Mouse (Mus musculus) CH12.LX (cell line): ENCODE results near the gene Pdcd11. TPM values are rescaled to one million over a fixed set of nuclear protein-coding genes. Genes with fewer than 3 reads are reported as not detected.

Source experiments
- DNase-seq: peaks from one replicate; pipeline ENCODE4 v3.0.0-alpha.2; 2013; ENCODE audit errors: extremely low read depth
- H3K27ac ChIP-seq: 2 replicates; pipeline ENCODE4 v1.5.1; 2012; ENCODE audit warnings: low read depth, mild to moderate bottlenecking, control low read depth, moderate library complexity; ENCODE audit not compliant: insufficient read depth
- H3K27me3 ChIP-seq: replicated peaks from 2 replicates; pipeline ENCODE3; 2012; ENCODE audit warnings: inconsistent platforms
- H3K36me3 ChIP-seq, 2 experiments: replicated peaks in 1 of 2; 2 replicates each; pipeline versions ENCODE3 to v1.6.1; 2012; ENCODE audit warnings: inconsistent platforms in 1 of 2, low read length in 1 of 2, mild to moderate bottlenecking in 1 of 2, mixed read lengths in 1 of 2, moderate library complexity in 1 of 2; ENCODE audit not compliant: control insufficient read depth in 1 of 2, insufficient read depth in 1 of 2
- H3K4me1 ChIP-seq, 2 experiments: 2 replicates each; pipeline ENCODE4 v1.6.1; 2012; ENCODE audit warnings: inconsistent platforms in 1 of 2, moderate library complexity in 1 of 2; ENCODE audit not compliant: insufficient read depth in 2 of 2, control insufficient read depth in 1 of 2
- H3K4me2 ChIP-seq: 2 replicates; pipeline ENCODE4 v1.6.1; 2012; ENCODE audit warnings: low read depth, mild to moderate bottlenecking, control low read depth; ENCODE audit not compliant: poor library complexity, insufficient read depth, severe bottlenecking
- H3K4me3 ChIP-seq, 3 experiments: fragments of 150-350 bp in 1 of 3; sonication (generic) in 1 of 3; replicated peaks in 1 of 3; 2 replicates each; pipeline versions ENCODE3 to v1.5.1; 2011 to 2012; ENCODE audit warnings: low read depth in 2 of 3, low read length in 2 of 3, mild to moderate bottlenecking in 2 of 3, moderate library complexity in 2 of 3, control low read depth in 1 of 3, improper control_type of control experiment in 1 of 3, inconsistent platforms in 1 of 3, mixed read lengths in 1 of 3; ENCODE audit not compliant: poor library complexity in 1 of 3
- H3K79me2 ChIP-seq: replicated peaks from 2 replicates; pipeline ENCODE4 v1.6.1; 2012; ENCODE audit warnings: mild to moderate bottlenecking, moderate library complexity; ENCODE audit not compliant: control insufficient read depth, poor library complexity, insufficient read depth, severe bottlenecking; ENCODE audit errors: extremely low read depth
- H3K9ac ChIP-seq: 2 replicates; pipeline ENCODE4 v1.6.1; 2012; ENCODE audit warnings: low read depth, mild to moderate bottlenecking, control low read depth, moderate library complexity; ENCODE audit not compliant: insufficient read depth
- H3K9me3 ChIP-seq: replicated peaks from 2 replicates; pipeline ENCODE3; 2012; ENCODE audit warnings: low read length, inconsistent platforms, mixed read lengths
- BHLHE40 ChIP-seq: IDR thresholded peaks from 2 replicates; pipeline ENCODE4 v1.6.1; 2011; ENCODE audit warnings: mild to moderate bottlenecking, low read depth, low read length, improper control_type of control experiment
- CTCF ChIP-seq, 2 experiments: IDR thresholded peaks in 1 of 2; conservative IDR thresholded peaks in 1 of 2; 2 replicates each; pipeline ENCODE4 v1.5.1; 2011 to 2012; ENCODE audit warnings: low read depth in 2 of 2, low read length in 2 of 2, improper control_type of control experiment in 1 of 2, inconsistent platforms in 1 of 2, mild to moderate bottlenecking in 1 of 2, moderate library complexity in 1 of 2
- ELF1 ChIP-seq: IDR thresholded peaks from 2 replicates; pipeline ENCODE4 v1.6.1; 2014; ENCODE audit warnings: low read depth, mild to moderate bottlenecking, inconsistent platforms, low read length, improper control_type of control experiment
- EP300 ChIP-seq: IDR thresholded peaks from 2 replicates; pipeline ENCODE4 v1.6.1; 2011; ENCODE audit warnings: low read length, improper control_type of control experiment
- ETS1 ChIP-seq: conservative IDR thresholded peaks from 2 replicates; pipeline ENCODE4 v1.6.1; 2012; ENCODE audit warnings: low read depth, mild to moderate bottlenecking, inconsistent platforms, low read length, improper control_type of control experiment, moderate library complexity
- GABPA ChIP-seq: IDR thresholded peaks from 2 replicates; pipeline ENCODE4 v1.6.1; 2012; ENCODE audit warnings: low read depth, low read length, improper control_type of control experiment, inconsistent platforms; ENCODE audit not compliant: insufficient replicate concordance
- HCFC1 ChIP-seq: IDR thresholded peaks from 2 replicates; pipeline ENCODE4 v1.6.1; 2012; ENCODE audit warnings: low read depth, mild to moderate bottlenecking, inconsistent platforms, low read length, improper control_type of control experiment
- IRF4 ChIP-seq: IDR thresholded peaks from 2 replicates; pipeline ENCODE4 v1.6.1; 2014; ENCODE audit warnings: low read depth, mild to moderate bottlenecking, inconsistent platforms, low read length, improper control_type of control experiment
- JUN ChIP-seq: IDR thresholded peaks from 2 replicates; pipeline ENCODE4 v1.6.1; 2011; ENCODE audit warnings: low read depth, mild to moderate bottlenecking, low read length, improper control_type of control experiment, moderate library complexity; ENCODE audit not compliant: insufficient read depth
- JUND ChIP-seq: conservative IDR thresholded peaks from 2 replicates; pipeline ENCODE4 v1.6.1; 2011; ENCODE audit warnings: low read depth, low read length, improper control_type of control experiment
- MAFK ChIP-seq: IDR thresholded peaks from 2 replicates; pipeline ENCODE4 v1.6.1; 2011; ENCODE audit warnings: low read length, improper control_type of control experiment; ENCODE audit not compliant: insufficient replicate concordance
- MAX ChIP-seq: IDR thresholded peaks from 2 replicates; pipeline ENCODE4 v1.6.1; 2011; ENCODE audit warnings: low read length, improper control_type of control experiment
- MAZ ChIP-seq: IDR thresholded peaks from 2 replicates; pipeline ENCODE4 v1.6.1; 2012; ENCODE audit warnings: low read depth, mild to moderate bottlenecking, inconsistent platforms, low read length, improper control_type of control experiment, moderate library complexity
- MEF2A ChIP-seq: IDR thresholded peaks from 2 replicates; pipeline ENCODE4 v1.6.1; 2014; ENCODE audit warnings: low read depth, mild to moderate bottlenecking, inconsistent platforms, low read length, improper control_type of control experiment, borderline replicate concordance
- MXI1 ChIP-seq: IDR thresholded peaks from 2 replicates; pipeline ENCODE4 v1.6.1; 2011; ENCODE audit warnings: mild to moderate bottlenecking, low read depth, low read length, improper control_type of control experiment
- MYC ChIP-seq: IDR thresholded peaks from 2 replicates; pipeline ENCODE4 v1.6.1; 2011; ENCODE audit warnings: low read depth, mild to moderate bottlenecking, improper control_type of control experiment, low read length
- PAX5 ChIP-seq: IDR thresholded peaks from 2 replicates; pipeline ENCODE4 v1.6.1; 2012; ENCODE audit warnings: low read length, inconsistent platforms, mixed read lengths
- RAD21 ChIP-seq: IDR thresholded peaks from 2 replicates; pipeline ENCODE4 v1.6.1; 2011; ENCODE audit warnings: low read depth, mild to moderate bottlenecking, low read length, improper control_type of control experiment, moderate library complexity
- RCOR1 ChIP-seq: conservative IDR thresholded peaks from 2 replicates; pipeline ENCODE4 v1.6.1; 2012; ENCODE audit warnings: low read depth, mild to moderate bottlenecking, inconsistent platforms, low read length, improper control_type of control experiment
- SIN3A ChIP-seq: IDR thresholded peaks from 2 replicates; pipeline ENCODE4 v1.6.1; 2012; ENCODE audit warnings: low read length, improper control_type of control experiment, inconsistent platforms
- SMC3 ChIP-seq: IDR thresholded peaks from 2 replicates; pipeline ENCODE4 v1.6.1; 2011; ENCODE audit warnings: low read depth, low read length, improper control_type of control experiment
- TBP ChIP-seq: conservative IDR thresholded peaks from 2 replicates; pipeline ENCODE4 v1.6.1; 2011; ENCODE audit warnings: low read depth, low read length, improper control_type of control experiment
- UBTF ChIP-seq: IDR thresholded peaks from 2 replicates; pipeline ENCODE4 v1.6.1; 2012; ENCODE audit warnings: low read depth, mild to moderate bottlenecking, inconsistent platforms, low read length, improper control_type of control experiment, moderate library complexity
- USF1 ChIP-seq: IDR thresholded peaks from 2 replicates; pipeline ENCODE4 v1.6.1; 2014; ENCODE audit warnings: low read depth, mild to moderate bottlenecking, inconsistent platforms, low read length, improper control_type of control experiment
- ZC3H11A ChIP-seq: IDR thresholded peaks from 2 replicates; pipeline ENCODE4 v1.6.1; 2012; ENCODE audit warnings: low read depth, mild to moderate bottlenecking, inconsistent platforms, low read length, improper control_type of control experiment
- ZKSCAN1 ChIP-seq: IDR thresholded peaks from 2 replicates; pipeline ENCODE4 v1.6.1; 2012; ENCODE audit warnings: low read depth, inconsistent platforms, low read length, improper control_type of control experiment, borderline replicate concordance
- dilution Hi-C: fragments of 300-500 bp; cut with MboI; formaldehyde crosslinking; loops from 2 replicates; pipeline ENCODE4 v1.14.3; 2020; ENCODE audit warnings: low sequenced_read_pairs; ENCODE audit not compliant: extremely low pct_unique_long_range_greater_than_20kb, extremely low pct_ligation_motif_present
- in situ Hi-C: fragments of 300-500 bp; cut with MboI; formaldehyde crosslinking; loops from 3 replicates; pipeline ENCODE4 v1.14.3; 2019; ENCODE audit warnings: low sequenced_read_pairs, low pct_ligation_motif_present, low pct_unique_long_range_greater_than_20kb, mixed read lengths
- polyA plus RNA-seq: library from polyadenylated mRNA; unstranded; fragments of >175 nt; gene quantifications from 2 replicates; pipeline ENCODE4 v1.2.1, GENCODE M21; 2012; ENCODE audit warnings: low read depth; ENCODE audit not compliant: insufficient read length
- total RNA-seq, 2 experiments: library from RNA; depleted of rRNA; stranded (reverse); fragments of 300-350 nt in 1 of 2; fragments of >200 nt in 1 of 2; gene quantifications; 2 replicates each; pipeline ENCODE4 v1.2.3; 2012 to 2014

Pdcd11 gene
- total and polyA plus RNA-seq, 3 experiments = 26.6 to 78.0 (median 49.7) TPM

GRCm38 (mm10) chr19:47168793-47169412 lies 78.3 kb downstream of the Pdcd11 start:
- dilution Hi-C loops (no loop called here), in situ Hi-C loops (loop anchor here (5.0 to 10.0 kb wide), 2 partner anchors 37 to 54 kb away; no protein-coding TSS in a partner anchor)
- peaks cover 15% of the 10 kb centered on the region for H3K27me3 ChIP-seq
- H3K9ac ChIP-seq = peak overlapping the region; percentile 58
- H3K4me2 ChIP-seq = peak overlapping the region; percentile 83
- no peaks in the 10 kb centered on the region for H3K79me2 ChIP-seq
- H3K36me3 ChIP-seq = no peaks in the 10 kb centered on the region
- H3K4me3 ChIP-seq = peak overlapping the region; percentile 40 to 52 (median 48)
- TF ChIP-seq MYC (peak; percentile 39; the same call in 1 of the 2 replicates), MEF2A (peak; percentile 16; the same call in 1 of the 2 replicates), JUND (no peak), HCFC1 (no peak), ZC3H11A (peak; percentile 30; the same call in 1 of the 2 replicates), ELF1 (0 out of 2 replicates have a peak, but pooled peaks have one; percentile 14), RAD21 (peak; percentile 84), SMC3 (peak; percentile 87), IRF4 (peak; percentile 72), CTCF (conservative IDR thresholded peaks at IDR 0.05 in 1 of 2, IDR thresholded peaks at IDR 0.05 in 1 of 2; ENCODE audit: low read depth in 2 of 2, low read length in 2 of 2) (peak; percentile 92 to 97), TBP (no peak), ETS1 (no peak)
- no peak overlapping the region for H3K27ac ChIP-seq
- peaks cover 12% of the 10 kb centered on the region for H3K9me3 ChIP-seq
- peaks cover 0 to 13% of the 10 kb centered on the region in 2 experiments; a peak in 2 of 4 replicates for H3K4me1 ChIP-seq
- DNase-seq = peak; percentile 86

GRCm38 (mm10) chr19:47174515-47174914 lies 83.9 kb downstream of the Pdcd11 start:
- in situ Hi-C loops = loop anchor here (10.0 kb wide), 1 partner anchor 90 kb away; no protein-coding TSS in a partner anchor

More at GRCm38 (mm10) chr19:47174515-47174914, 83.9 kb downstream of the Pdcd11 start:
- peak; percentile 40 for DNase-seq
- Histone ChIP-seq H3K27me3 (peaks cover 53% of the 10 kb centered on the region), H3K9me3 (peaks cover 23% of the 10 kb centered on the region), H3K36me3 (no peaks in the 10 kb centered on the region), H3K27ac (no peak overlapping the region), H3K4me3 (no peak overlapping the region), H3K4me2 (no peak overlapping the region), H3K4me1 (peaks cover 3 to 14% of the 10 kb centered on the region in 2 experiments), H3K9ac (no peak overlapping the region), H3K79me2 (no peaks in the 10 kb centered on the region)
- TF ChIP-seq MAZ (no peak), UBTF (no peak), PAX5 (no peak), ETS1 (no peak), EP300 (no peak), ZKSCAN1 (no peak), RAD21 (peak; percentile 51), SIN3A (no peak), TBP (no peak), RCOR1 (no peak), IRF4 (no peak), MAX (no peak), MXI1 (no peak), SMC3 (peak; percentile 54), BHLHE40 (no peak), MEF2A (no peak), JUN (no peak), USF1 (no peak), MAFK (no peak), CTCF (conservative IDR thresholded peaks at IDR 0.05 in 1 of 2, IDR thresholded peaks at IDR 0.05 in 1 of 2; ENCODE audit: low read depth in 2 of 2, low read length in 2 of 2) (peak; percentile 27 to 71; a peak in 3 of 4 replicates), GABPA (no peak), ELF1 (no peak), MYC (no peak)
- dilution Hi-C loops = no loop called here
